Mouse (Mus musculus) MEL (cell line): ENCODE data around the gene Cog3. TPM values are rescaled to one million over a fixed set of nuclear protein-coding genes. Genes with fewer than 3 reads are reported as not detected.

ENCODE experiments used
- DNase-seq: peaks from one replicate; pipeline ENCODE4 v3.0.0; 2011; ENCODE audit warnings: low read depth, low spot score
- H3K27ac ChIP-seq: 2 replicates; pipeline ENCODE4 v1.5.1; 2012; ENCODE audit warnings: low read depth, mild to moderate bottlenecking, control low read depth, low read length, moderate library complexity; ENCODE audit not compliant: control insufficient read depth
- H3K27me3 ChIP-seq, 2 experiments: fragments of 150-350 bp in 1 of 2; sonication (generic) in 1 of 2; 2 replicates each; pipeline ENCODE4 v1.6.1; 2012; ENCODE audit warnings: low read length in 2 of 2, mild to moderate bottlenecking in 2 of 2, improper control_type of control experiment in 1 of 2, moderate library complexity in 1 of 2; ENCODE audit not compliant: insufficient read depth in 2 of 2, control insufficient read depth in 1 of 2
- H3K36me3 ChIP-seq, 2 experiments: 2 replicates each; pipeline ENCODE4 v1.6.1; 2012 to 2014; ENCODE audit warnings: low read length in 2 of 2, improper control_type of control experiment in 1 of 2, inconsistent platforms in 1 of 2, mild to moderate bottlenecking in 1 of 2; ENCODE audit not compliant: insufficient read depth in 2 of 2, control insufficient read depth in 1 of 2
- H3K4me1 ChIP-seq, 2 experiments: fragments of 150-350 bp in 1 of 2; sonication (generic) in 1 of 2; 2 replicates each; pipeline ENCODE4 v1.6.1; 2012; ENCODE audit warnings: low read length in 2 of 2, improper control_type of control experiment in 1 of 2, mild to moderate bottlenecking in 1 of 2; ENCODE audit not compliant: insufficient read depth in 2 of 2, control insufficient read depth in 1 of 2
- H3K4me3 ChIP-seq, 2 experiments: fragments of 150-350 bp in 1 of 2; sonication (generic) in 1 of 2; 2 replicates each; pipeline ENCODE4 v1.5.1; 2012; ENCODE audit warnings: low read depth in 2 of 2, low read length in 2 of 2, mild to moderate bottlenecking in 2 of 2, moderate library complexity in 2 of 2, control low read depth in 1 of 2, improper control_type of control experiment in 1 of 2; ENCODE audit not compliant: control insufficient read depth in 1 of 2, insufficient read depth in 1 of 2
- H3K79me2 ChIP-seq: 2 replicates; pipeline ENCODE4 v1.6.1; 2012; ENCODE audit warnings: mild to moderate bottlenecking, low read length, moderate library complexity; ENCODE audit not compliant: control insufficient read depth, poor library complexity, insufficient read depth
- H3K9ac ChIP-seq: 2 replicates; pipeline ENCODE4 v1.6.1; 2012; ENCODE audit warnings: low read depth, mild to moderate bottlenecking, control low read depth, low read length, moderate library complexity; ENCODE audit not compliant: control insufficient read depth, poor library complexity, severe bottlenecking
- H3K9me3 ChIP-seq: fragments of 150-350 bp; sonication (generic); replicated peaks from 2 replicates; pipeline ENCODE4 v1.6.1; 2012; ENCODE audit warnings: mild to moderate bottlenecking, low read length, improper control_type of control experiment, moderate library complexity; ENCODE audit not compliant: insufficient read depth
- BHLHE40 ChIP-seq: IDR thresholded peaks from 2 replicates; pipeline ENCODE4 v1.6.1; 2012; ENCODE audit warnings: low read depth, mild to moderate bottlenecking, inconsistent platforms, low read length, improper control_type of control experiment, borderline replicate concordance
- CHD1 ChIP-seq: IDR thresholded peaks from 2 replicates; pipeline ENCODE4 v1.6.1; 2012; ENCODE audit warnings: low read depth, mild to moderate bottlenecking, inconsistent platforms, low read length, improper control_type of control experiment
- CTCF ChIP-seq, 3 experiments: IDR thresholded peaks in 2 of 3; conservative IDR thresholded peaks in 1 of 3; 2 replicates each; pipeline ENCODE4 v1.5.1; 2011 to 2012; ENCODE audit warnings: low read length in 3 of 3, low read depth in 2 of 3, mild to moderate bottlenecking in 2 of 3, improper control_type of control experiment in 1 of 3, inconsistent platforms in 1 of 3, mixed read lengths in 1 of 3, moderate library complexity in 1 of 3; ENCODE audit not compliant: control insufficient read depth in 1 of 3, insufficient read depth in 1 of 3, poor library complexity in 1 of 3, severe bottlenecking in 1 of 3
- ETS1 ChIP-seq: IDR thresholded peaks from 2 replicates; pipeline ENCODE4 v1.6.1; 2012; ENCODE audit warnings: low read depth, mild to moderate bottlenecking, inconsistent platforms, low read length, improper control_type of control experiment, moderate library complexity
- GABPA ChIP-seq: IDR thresholded peaks from 2 replicates; pipeline ENCODE4 v1.6.1; 2012; ENCODE audit warnings: low read depth, mild to moderate bottlenecking, inconsistent platforms, low read length, improper control_type of control experiment, moderate library complexity
- HCFC1 ChIP-seq: IDR thresholded peaks from 2 replicates; pipeline ENCODE4 v1.6.1; 2012; ENCODE audit warnings: low read depth, mild to moderate bottlenecking, inconsistent platforms, low read length, improper control_type of control experiment, moderate library complexity
- JUND ChIP-seq: IDR thresholded peaks from 2 replicates; pipeline ENCODE4 v1.6.1; 2011; ENCODE audit warnings: low read depth, mild to moderate bottlenecking, improper control_type of control experiment, low read length
- MYB ChIP-seq: IDR thresholded peaks from 2 replicates; pipeline ENCODE4 v1.6.1; 2011; ENCODE audit warnings: mild to moderate bottlenecking, low read depth, low read length, improper control_type of control experiment
- MYC ChIP-seq: IDR thresholded peaks from 2 replicates; pipeline ENCODE4 v1.6.1; 2011; ENCODE audit warnings: low read depth, mild to moderate bottlenecking, low read length, improper control_type of control experiment, moderate library complexity
- POLR2AphosphoS2 ChIP-seq: IDR thresholded peaks from 2 replicates; pipeline ENCODE4 v1.6.1; 2011; ENCODE audit warnings: low read length, improper control_type of control experiment
- POLR2AphosphoS5 ChIP-seq: IDR thresholded peaks from 2 replicates; pipeline ENCODE4 v1.6.1; 2012; ENCODE audit warnings: low read depth, borderline replicate concordance, mild to moderate bottlenecking, inconsistent platforms, low read length, moderate library complexity, mixed read lengths
- RAD21 ChIP-seq: IDR thresholded peaks from 2 replicates; pipeline ENCODE4 v1.6.1; 2011; ENCODE audit warnings: mild to moderate bottlenecking, low read depth, low read length, improper control_type of control experiment
- SMC3 ChIP-seq: IDR thresholded peaks from 2 replicates; pipeline ENCODE4 v1.6.1; 2011; ENCODE audit warnings: low read depth, low read length, improper control_type of control experiment
- TAL1 ChIP-seq: IDR thresholded peaks from 2 replicates; pipeline ENCODE4 v1.6.1; 2012; ENCODE audit warnings: mild to moderate bottlenecking, inconsistent platforms, low read length, moderate library complexity, mixed read lengths
- USF1 ChIP-seq: IDR thresholded peaks from 2 replicates; pipeline ENCODE4 v1.6.1; 2014; ENCODE audit warnings: low read depth, mild to moderate bottlenecking, inconsistent platforms, low read length, improper control_type of control experiment, moderate library complexity
- ZMIZ1 ChIP-seq: IDR thresholded peaks from 2 replicates; pipeline ENCODE4 v1.6.1; 2012; ENCODE audit warnings: low read depth, mild to moderate bottlenecking, inconsistent platforms, low read length, improper control_type of control experiment, moderate library complexity
- polyA plus RNA-seq, 2 experiments: library from polyadenylated mRNA; stranded (reverse) in 1 of 2; unstranded in 1 of 2; fragments of >175 nt in 1 of 2; fragments of >200 nt in 1 of 2; gene quantifications; 2 replicates each; pipeline versions ENCODE4 v1.2.1 to v1.2.4; 2012; ENCODE audit warnings: low replicate concordance in 2 of 2, low read depth in 1 of 2; ENCODE audit not compliant: insufficient read length in 2 of 2, insufficient read depth in 1 of 2, missing spikeins in 1 of 2
- total RNA-seq: library from RNA; depleted of rRNA; stranded (reverse); fragments of 300-350 nt; gene quantifications from 2 replicates; pipeline ENCODE4 v1.2.3, GENCODE M21; 2012

Gene Cog3
- total and polyA plus RNA-seq, 3 experiments = 15.3 to 46.1 (median 16.7) TPM

DNA sequence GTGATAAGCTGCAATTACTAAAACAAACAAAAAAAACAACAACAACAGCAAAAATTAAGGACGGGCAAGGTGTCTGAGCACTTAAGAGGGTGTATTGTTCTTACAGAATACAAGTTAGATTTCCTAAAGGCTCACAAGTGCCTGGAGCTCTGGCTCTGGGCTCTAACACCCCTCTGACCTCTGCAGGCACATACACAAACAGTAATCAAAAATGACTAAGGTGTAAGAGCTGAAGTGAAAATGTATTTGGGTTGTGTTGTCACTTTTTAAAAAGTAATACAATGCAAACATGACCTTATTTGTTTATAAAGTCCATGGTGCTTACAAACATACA lies 13.9 kb upstream of the Cog3 start:
- no peaks in the 10 kb centered on the region for H3K9me3 ChIP-seq
- peaks cover 0 to 17% of the 10 kb centered on the region in 2 experiments; a peak in 2 of 4 replicates for H3K36me3 ChIP-seq
- H3K79me2 ChIP-seq = no peaks in the 10 kb centered on the region
- H3K27me3 ChIP-seq = no peaks in the 10 kb centered on the region
- TF ChIP-seq MYB (no peak), ETS1 (no peak), POLR2AphosphoS2 (no peak), BHLHE40 (no peak), MYC (no peak), ZMIZ1 (no peak), RAD21 (no peak), CTCF (IDR thresholded peaks at IDR 0.05 in 2 of 3, conservative IDR thresholded peaks at IDR 0.05 in 1 of 3; ENCODE audit: control insufficient read depth in 1 of 3, insufficient read depth in 1 of 3, low read depth in 2 of 3, low read length in 3 of 3, poor library complexity in 1 of 3, severe bottlenecking in 1 of 3) (no peak), CHD1 (no peak), POLR2AphosphoS5 (no peak), USF1 (no peak), TAL1 (no peak), HCFC1 (no peak), JUND (no peak)
- no peak overlapping the region for H3K9ac ChIP-seq
- no peaks in the 10 kb centered on the region for H3K4me1 ChIP-seq
- DNase-seq = no peak
- no peak overlapping the region for H3K4me3 ChIP-seq
- H3K27ac ChIP-seq = no peak overlapping the region

GRCm38 (mm10) chr14:75767492-75768274 lies 13.4 kb upstream of the Cog3 start:
- Histone ChIP-seq H3K36me3 (peaks cover 0 to 21% of the 10 kb centered on the region in 2 experiments; a peak in 2 of 4 replicates), H3K9me3 (no peaks in the 10 kb centered on the region), H3K27me3 (no peaks in the 10 kb centered on the region), H3K4me1 (no peaks in the 10 kb centered on the region), H3K79me2 (no peaks in the 10 kb centered on the region), H3K4me3 (no peak overlapping the region), H3K9ac (no peak overlapping the region), H3K27ac (no peak overlapping the region)
- DNase-seq = peak; percentile 80
- peak; percentile 51 for TF ChIP-seq SMC3
- peak; percentile 75 to 95 (median 83) for TF ChIP-seq CTCF (IDR thresholded peaks at IDR 0.05 in 2 of 3, conservative IDR thresholded peaks at IDR 0.05 in 1 of 3; ENCODE audit: control insufficient read depth in 1 of 3, insufficient read depth in 1 of 3, low read depth in 2 of 3, low read length in 3 of 3, poor library complexity in 1 of 3, severe bottlenecking in 1 of 3)
- peak; percentile 35 for TF ChIP-seq RAD21
- no peak for TF ChIP-seq GABPA
